Mouse (Mus musculus) urinary bladder, postnatal 14 days (tissue): ENCODE data around the gene Pdzk1ip1.

Source experiments
- DNase-seq: peaks from one replicate; pipeline ENCODE4 v3.0.0; 2021; ENCODE audit warnings: low spot score

Pdzk1ip1 gene

GRCm38 (mm10) chr4:115088611-115089338, at the start of gene Pdzk1ip1:
TSS of gene Pdzk1ip1 (plus strand) at chr4:115088708.
- DNase-seq, result peak; percentile 54

GRCm38 (mm10) chr4:115045621-115046020, 42.9 kb upstream of the Pdzk1ip1 start:
- DNase-seq, result no peak

- DNase-seq, result peak; percentile 50
Measured at GRCm38 (mm10) chr4:115047750-115048149, 40.8 kb upstream of the Pdzk1ip1 start.

- DNase-seq, result no peak
Measured at GRCm38 (mm10) chr4:115048190-115048589, 40.3 kb upstream of the Pdzk1ip1 start.

GRCm38 (mm10) chr4:115051245-115051644, 37.3 kb upstream of the Pdzk1ip1 start:
- DNase-seq, result no peak

- DNase-seq, result peak; percentile 58
Measured at GRCm38 (mm10) chr4:115052343-115053005, 36.0 kb upstream of the Pdzk1ip1 start.

- DNase-seq, result no peak
Measured at GRCm38 (mm10) chr4:115055044-115055443, 33.5 kb upstream of the Pdzk1ip1 start.

- DNase-seq, result no peak
Measured at GRCm38 (mm10) chr4:115055691-115056090, 32.8 kb upstream of the Pdzk1ip1 start.

GRCm38 (mm10) chr4:115056371-115056920, 32.1 kb upstream of the Pdzk1ip1 start, which contains the start of gene Tal1:
TSS of gene Tal1 (plus strand) at chr4:115056426.
- DNase-seq, result no peak

- DNase-seq, result peak; percentile 22
Measured at GRCm38 (mm10) chr4:115056921-115057673, 31.4 kb upstream of the Pdzk1ip1 start.

- no peak for DNase-seq
Measured at GRCm38 (mm10) chr4:115057674-115058316, 30.7 kb upstream of the Pdzk1ip1 start.

GRCm38 (mm10) chr4:115058317-115058761, 30.2 kb upstream of the Pdzk1ip1 start:
- DNase-seq, result no peak

- DNase-seq, result no peak
Measured at GRCm38 (mm10) chr4:115058871-115059590, 29.5 kb upstream of the Pdzk1ip1 start.

GRCm38 (mm10) chr4:115059871-115060270, 28.6 kb upstream of the Pdzk1ip1 start:
- DNase-seq, result no peak

- DNase-seq, result no peak
Measured at GRCm38 (mm10) chr4:115060753-115061152, 27.8 kb upstream of the Pdzk1ip1 start.

- DNase-seq, result no peak
Measured at GRCm38 (mm10) chr4:115062540-115062874, 26.0 kb upstream of the Pdzk1ip1 start.

- no peak for DNase-seq
Measured at GRCm38 (mm10) chr4:115062875-115063517, 25.5 kb upstream of the Pdzk1ip1 start.

- DNase-seq, result no peak
Measured at GRCm38 (mm10) chr4:115063518-115064239, 24.8 kb upstream of the Pdzk1ip1 start.

- DNase-seq, result no peak
Measured at GRCm38 (mm10) chr4:115071668-115072067, 16.8 kb upstream of the Pdzk1ip1 start.

GRCm38 (mm10) chr4:115074789-115075188, 13.7 kb upstream of the Pdzk1ip1 start:
- DNase-seq, result no peak
